Mouse (Mus musculus): Measurements from ENCODE around the gene Shisa6.

- no peak for TF ChIP-seq CTCF (IDR thresholded peaks at IDR 0.05; ENCODE audit: control insufficient read depth, insufficient read depth, low read length)
- TF ChIP-seq POLR2A (IDR thresholded peaks at IDR 0.05; ENCODE audit: borderline replicate concordance, control insufficient read depth, low read depth, low read length): no peak
Measured at GRCm38 (mm10) chr11:66498857-66499445, 26.8 kb downstream of the Shisa6 start.
